Mouse (Mus musculus): ENCODE results near the gene Abcg8. TPM values are rescaled to one million over a fixed set of nuclear protein-coding genes. Genes with fewer than 3 reads are reported as not detected.

Gene Abcg8
- polyA plus RNA-seq, 1 experiment from 2014 or later, result 0.09 TPM

GRCm38 (mm10) chr17:84717416-84717815, 41.3 kb downstream of the Abcg8 start:
- no peaks in the 10 kb centered on the region for H3K4me1 ChIP-seq (ENCODE audit: control insufficient read depth, insufficient read depth, low read length)
- no peaks in the 10 kb centered on the region for H3K9me3 ChIP-seq (ENCODE audit: control insufficient read depth, low read length)
- WGBS, result 52% methylated on average over 5 of the region's 5 CpGs
- H3K4me3 ChIP-seq (ENCODE audit: low read depth, low read length), result no peak overlapping the region
- H3K4me2 ChIP-seq (ENCODE audit: low read depth, severe bottlenecking), result no peak overlapping the region
- H3K27ac ChIP-seq (replicated peaks; ENCODE audit: low read depth, low read length), result no peak overlapping the region
- H3K27me3 ChIP-seq (ENCODE audit: control insufficient read depth, insufficient read depth, low read length), result no peaks in the 10 kb centered on the region
- peaks cover 9% of the 10 kb centered on the region for H3K36me3 ChIP-seq (ENCODE audit: control insufficient read depth, insufficient read depth, low read length)
- H3K9ac ChIP-seq (ENCODE audit: low read length), result no peak overlapping the region
- no peak for ATAC-seq (ENCODE audit: insufficient number of reproducible peaks, low FRiP score, low TSS enrichment, low read depth)
- no peak for DNase-seq (ENCODE audit: low spot score)

- H3K9me3 ChIP-seq (ENCODE audit: control insufficient read depth, low read length), result no peaks in the 10 kb centered on the region
- no peak overlapping the region for H3K4me2 ChIP-seq (ENCODE audit: low read depth, severe bottlenecking)
- no peak overlapping the region for H3K4me3 ChIP-seq (ENCODE audit: low read depth, low read length)
- WGBS, result 91% methylated on average over 3 of the region's 3 CpGs
- H3K27ac ChIP-seq (replicated peaks; ENCODE audit: low read depth, low read length), result no peak overlapping the region
- ATAC-seq (ENCODE audit: insufficient number of reproducible peaks, low FRiP score, low TSS enrichment, low read depth) (no peak), DNase-seq (ENCODE audit: low spot score) (no peak)
- H3K9ac ChIP-seq (ENCODE audit: low read length), result no peak overlapping the region
- H3K27me3 ChIP-seq (ENCODE audit: control insufficient read depth, insufficient read depth, low read length), result no peaks in the 10 kb centered on the region
- H3K4me1 ChIP-seq (ENCODE audit: control insufficient read depth, insufficient read depth, low read length), result no peaks in the 10 kb centered on the region
- H3K36me3 ChIP-seq (ENCODE audit: control insufficient read depth, insufficient read depth, low read length), result peaks cover 9% of the 10 kb centered on the region
Observed at GRCm38 (mm10) chr17:84719105-84719504, 43.0 kb downstream of the Abcg8 start.

- H3K27ac ChIP-seq (replicated peaks; ENCODE audit: low read depth, low read length), result no peak overlapping the region
- no peak overlapping the region for H3K4me2 ChIP-seq (ENCODE audit: low read depth, severe bottlenecking)
- H3K4me1 ChIP-seq (ENCODE audit: control insufficient read depth, insufficient read depth, low read length), result no peaks in the 10 kb centered on the region
- H3K4me3 ChIP-seq (ENCODE audit: low read depth, low read length), result no peak overlapping the region
- DNase-seq (ENCODE audit: low spot score), result no peak
- H3K9me3 ChIP-seq (ENCODE audit: control insufficient read depth, low read length), result no peaks in the 10 kb centered on the region
- 92% methylated on average over 9 of the region's 9 CpGs for WGBS
- H3K9ac ChIP-seq (ENCODE audit: low read length), result no peak overlapping the region
- no peak for ATAC-seq (ENCODE audit: insufficient number of reproducible peaks, low FRiP score, low TSS enrichment, low read depth)
- H3K36me3 ChIP-seq (ENCODE audit: control insufficient read depth, insufficient read depth, low read length), result peaks cover 10% of the 10 kb centered on the region
- no peaks in the 10 kb centered on the region for H3K27me3 ChIP-seq (ENCODE audit: control insufficient read depth, insufficient read depth, low read length)
Observed at GRCm38 (mm10) chr17:84724028-84724427, 47.9 kb downstream of the Abcg8 start.

- H3K27ac ChIP-seq (replicated peaks; ENCODE audit: low read depth, low read length), result no peak overlapping the region
- H3K36me3 ChIP-seq (ENCODE audit: control insufficient read depth, insufficient read depth, low read length), result peaks cover 10% of the 10 kb centered on the region
- H3K4me2 ChIP-seq (ENCODE audit: low read depth, severe bottlenecking), result no peak overlapping the region
- no peaks in the 10 kb centered on the region for H3K9me3 ChIP-seq (ENCODE audit: control insufficient read depth, low read length)
- WGBS, result 98% methylated on average over 3 of the region's 3 CpGs
- H3K4me1 ChIP-seq (ENCODE audit: control insufficient read depth, insufficient read depth, low read length), result no peaks in the 10 kb centered on the region
- ATAC-seq (ENCODE audit: insufficient number of reproducible peaks, low FRiP score, low TSS enrichment, low read depth) (no peak), DNase-seq (ENCODE audit: low spot score) (no peak)
- H3K27me3 ChIP-seq (ENCODE audit: control insufficient read depth, insufficient read depth, low read length), result no peaks in the 10 kb centered on the region
- H3K4me3 ChIP-seq (ENCODE audit: low read depth, low read length), result no peak overlapping the region
- no peak overlapping the region for H3K9ac ChIP-seq (ENCODE audit: low read length)
Observed at GRCm38 (mm10) chr17:84725163-84725562, 49.1 kb downstream of the Abcg8 start.

GRCm38 (mm10) chr17:84728201-84728911, 52.3 kb downstream of the Abcg8 start:
- H3K4me2 ChIP-seq (ENCODE audit: low read depth, severe bottlenecking), result no peak overlapping the region
- DNase-seq (ENCODE audit: low spot score) (no peak), ATAC-seq (ENCODE audit: insufficient number of reproducible peaks, low FRiP score, low TSS enrichment, low read depth) (no peak)
- no peaks in the 10 kb centered on the region for H3K9me3 ChIP-seq (ENCODE audit: control insufficient read depth, low read length)
- 88% methylated on average over 1 of the region's 1 CpGs for WGBS
- no peak overlapping the region for H3K4me3 ChIP-seq (ENCODE audit: low read depth, low read length)
- peaks cover 17% of the 10 kb centered on the region; the same call in 1 of the 2 replicates for H3K36me3 ChIP-seq (ENCODE audit: control insufficient read depth, insufficient read depth, low read length)
- no peaks in the 10 kb centered on the region for H3K4me1 ChIP-seq (ENCODE audit: control insufficient read depth, insufficient read depth, low read length)
- H3K27ac ChIP-seq (replicated peaks; ENCODE audit: low read depth, low read length), result no peak overlapping the region
- H3K27me3 ChIP-seq (ENCODE audit: control insufficient read depth, insufficient read depth, low read length), result no peaks in the 10 kb centered on the region
- no peak overlapping the region for H3K9ac ChIP-seq (ENCODE audit: low read length)

GRCm38 (mm10) chr17:84729140-84729539, 53.0 kb downstream of the Abcg8 start:
- WGBS, result 90% methylated on average over 5 of the region's 5 CpGs
- H3K4me1 ChIP-seq (ENCODE audit: control insufficient read depth, insufficient read depth, low read length), result no peaks in the 10 kb centered on the region
- ATAC-seq (ENCODE audit: insufficient number of reproducible peaks, low FRiP score, low TSS enrichment, low read depth), result no peak
- no peaks in the 10 kb centered on the region for H3K27me3 ChIP-seq (ENCODE audit: control insufficient read depth, insufficient read depth, low read length)
- no peak overlapping the region for H3K4me2 ChIP-seq (ENCODE audit: low read depth, severe bottlenecking)
- no peaks in the 10 kb centered on the region for H3K9me3 ChIP-seq (ENCODE audit: control insufficient read depth, low read length)
- peaks cover 17% of the 10 kb centered on the region; the same call in 1 of the 2 replicates for H3K36me3 ChIP-seq (ENCODE audit: control insufficient read depth, insufficient read depth, low read length)
- H3K9ac ChIP-seq (ENCODE audit: low read length), result no peak overlapping the region
- DNase-seq (ENCODE audit: low spot score), result no peak
- no peak overlapping the region for H3K4me3 ChIP-seq (ENCODE audit: low read depth, low read length)
- H3K27ac ChIP-seq (replicated peaks; ENCODE audit: low read depth, low read length), result no peak overlapping the region

- DNase-seq (ENCODE audit: low spot score) (no peak), ATAC-seq (ENCODE audit: insufficient number of reproducible peaks, low FRiP score, low TSS enrichment, low read depth) (no peak)
Observed at GRCm38 (mm10) chr17:84731361-84731760, 55.3 kb downstream of the Abcg8 start.

GRCm38 (mm10) chr17:84732612-84733011, 56.5 kb downstream of the Abcg8 start:
- peaks cover 14% of the 10 kb centered on the region; the same call in 1 of the 2 replicates for H3K36me3 ChIP-seq (ENCODE audit: control insufficient read depth, insufficient read depth, low read length)
- no peaks in the 10 kb centered on the region for H3K9me3 ChIP-seq (ENCODE audit: control insufficient read depth, low read length)
- peaks cover 3% of the 10 kb centered on the region; the same call in 1 of the 2 replicates for H3K4me1 ChIP-seq (ENCODE audit: control insufficient read depth, insufficient read depth, low read length)
- H3K4me3 ChIP-seq (ENCODE audit: low read depth, low read length), result no peak overlapping the region
- WGBS, result 96% methylated on average over 8 of the region's 8 CpGs
- H3K9ac ChIP-seq (ENCODE audit: low read length), result no peak overlapping the region
- no peak overlapping the region for H3K27ac ChIP-seq (replicated peaks; ENCODE audit: low read depth, low read length)
- ATAC-seq (ENCODE audit: insufficient number of reproducible peaks, low FRiP score, low TSS enrichment, low read depth) (no peak), DNase-seq (ENCODE audit: low spot score) (no peak)
- H3K27me3 ChIP-seq (ENCODE audit: control insufficient read depth, insufficient read depth, low read length), result no peaks in the 10 kb centered on the region
- H3K4me2 ChIP-seq (ENCODE audit: low read depth, severe bottlenecking), result no peak overlapping the region

More at GRCm38 (mm10) chr17:84731361-84731760, 55.3 kb downstream of the Abcg8 start:
- H3K4me3 ChIP-seq (ENCODE audit: low read depth, low read length), result no peak overlapping the region
- WGBS, result 87% methylated on average over 12 of the region's 12 CpGs
- H3K9ac ChIP-seq (ENCODE audit: low read length), result no peak overlapping the region
- no peak overlapping the region for H3K4me2 ChIP-seq (ENCODE audit: low read depth, severe bottlenecking)
- no peak overlapping the region for H3K27ac ChIP-seq (replicated peaks; ENCODE audit: low read depth, low read length)
- H3K36me3 ChIP-seq (ENCODE audit: control insufficient read depth, insufficient read depth, low read length), result peaks cover 14% of the 10 kb centered on the region; the same call in 1 of the 2 replicates
- no peaks in the 10 kb centered on the region for H3K4me1 ChIP-seq (ENCODE audit: control insufficient read depth, insufficient read depth, low read length)
- H3K9me3 ChIP-seq (ENCODE audit: control insufficient read depth, low read length), result no peaks in the 10 kb centered on the region
- H3K27me3 ChIP-seq (ENCODE audit: control insufficient read depth, insufficient read depth, low read length), result no peaks in the 10 kb centered on the region
